30 mouse cellular contexts compared by ENCODE assay signal in the genomic region with DNA sequence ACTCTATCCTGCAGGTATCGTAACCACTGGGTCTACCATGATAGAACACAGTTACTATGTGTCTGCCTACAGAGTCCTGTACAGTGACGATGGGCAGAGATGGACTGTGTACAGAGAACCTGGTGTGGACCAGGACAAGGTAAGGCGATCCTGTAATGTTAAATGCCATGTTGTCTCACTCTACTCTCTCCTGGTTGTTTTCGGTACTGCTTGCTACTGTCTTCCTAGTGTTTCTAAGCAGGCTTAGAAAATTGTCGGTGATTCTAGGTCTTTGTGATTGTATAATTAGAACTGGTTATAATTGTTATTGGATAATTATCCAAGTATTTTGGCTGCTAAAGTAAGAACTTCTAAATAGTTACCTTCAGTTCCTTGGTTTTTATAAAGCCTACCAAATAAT. TPM values are rescaled to one million over a fixed set of nuclear protein-coding genes. Genes with fewer than 3 reads are reported as not detected.
DNase-seq lines count a peak whose midpoint lies in the region; ATAC-seq and TF ChIP-seq lines count a peak whose summit lies in the region.
"Had no signal": no experiment of that assay in that cellular context is flagged by ENCODE, and none has a peak within 500 bp of the region (broad histone marks: within the 10 kb centered on the region; RNA-seq: fewer than 3 reads in every experiment).

No protein-coding gene starts in this region.

- H3K9ac ChIP-seq in forebrain, postnatal 0 days = no peak overlapping the region
- no peak overlapping the region for H3K9ac ChIP-seq in forebrain, embryonic 13.5 days
- no peak overlapping the region for H3K9ac ChIP-seq in heart, embryonic 13.5 days
- H3K9ac ChIP-seq in CH12.LX (ENCODE audit: insufficient read depth, low read depth) = no peak overlapping the region
- H3K9ac ChIP-seq: heart, embryonic 15.5 days; hindbrain, embryonic 15.5 days; limb, embryonic 12.5 days; liver, embryonic 15.5 days; lung, embryonic 15.5 days; neural tube, embryonic 12.5 days had no signal

- H3K27me3 ChIP-seq in forebrain, postnatal 0 days (ENCODE audit: insufficient read depth, low read length) = no peaks in the 10 kb centered on the region
- no peaks in the 10 kb centered on the region for H3K27me3 ChIP-seq in forebrain, embryonic 13.5 days
- H3K27me3 ChIP-seq in heart, embryonic 13.5 days (replicated peaks) = no peaks in the 10 kb centered on the region
- H3K27me3 ChIP-seq in CH12.LX (replicated peaks) = no peaks in the 10 kb centered on the region
- H3K27me3 ChIP-seq: heart, embryonic 15.5 days; hindbrain, embryonic 15.5 days; limb, embryonic 12.5 days; liver, embryonic 15.5 days; lung, embryonic 15.5 days; neural tube, embryonic 12.5 days had no signal

- WGBS in forebrain, postnatal 0 days = 96% methylated on average over 5 of the region's 5 CpGs
- WGBS in forebrain, embryonic 13.5 days = 89% methylated on average over 5 of the region's 5 CpGs
- 87% methylated on average over 5 of the region's 5 CpGs for WGBS in heart, embryonic 13.5 days

- H3K27ac ChIP-seq in forebrain, postnatal 0 days (ENCODE audit: low read depth, low read length) = no peak overlapping the region
- no peak overlapping the region for H3K27ac ChIP-seq in forebrain, embryonic 13.5 days
- 0 out of 2 replicates have a peak overlapping the region, but pooled peaks have one; percentile 56 for H3K27ac ChIP-seq in heart, embryonic 13.5 days (replicated peaks)
- no peak overlapping the region for H3K27ac ChIP-seq in left cerebral cortex, adult 2 months
- no peak overlapping the region for H3K27ac ChIP-seq in CH12.LX (ENCODE audit: insufficient read depth, low read depth)
- H3K27ac ChIP-seq: heart, embryonic 15.5 days; hindbrain, embryonic 15.5 days; limb, embryonic 12.5 days; liver, embryonic 15.5 days; lung, embryonic 15.5 days; midbrain, embryonic 10.5 days; neural tube, embryonic 12.5 days had no signal

- DNase-seq in forebrain, postnatal 0 days = no peak
- no peak for DNase-seq in heart, adult 11 months
- no peak for DNase-seq in left cerebral cortex, adult 2 months (ENCODE audit: extremely low spot score in 1 of 2, low spot score in 2 of 2)
- no peak for DNase-seq in left cerebral cortex, adult 8-10 months (ENCODE audit: low spot score in 2 of 2)
- DNase-seq in CH12.LX (ENCODE audit: extremely low read depth) = no peak
- no peak for DNase-seq in frontal cortex, postnatal 10 days (ENCODE audit: low spot score in 2 of 2)
- DNase-seq: adrenal gland, postnatal 14 days; cerebellum, adult 11 months; cerebellum, adult 9-10 months; cerebellum, postnatal 36 days; gastrocnemius, postnatal 10 days; kidney, adult 2 months; kidney, postnatal 4 days; right cerebral cortex, adult 18-20 months; right cerebral cortex, postnatal 4 days; thymus, adult 2 months; thymus, postnatal 36 days had no signal

- no peak for TF ChIP-seq POLR2A in CH12.LX (IDR thresholded peaks at IDR 0.05; ENCODE audit: low read depth, low read length)

- TF ChIP-seq CTCF in forebrain, postnatal 0 days (IDR thresholded peaks at IDR 0.05; ENCODE audit: low read depth) = peak; percentile 13; the same call in 1 of the 2 replicates
- TF ChIP-seq CTCF in left cerebral cortex, adult 2 months (IDR thresholded peaks at IDR 0.05) = peak; percentile 56
- no peak for TF ChIP-seq CTCF in CH12.LX (conservative IDR thresholded peaks at IDR 0.05 in 1 of 2, IDR thresholded peaks at IDR 0.05 in 1 of 2; ENCODE audit: low read depth in 2 of 2, low read length in 2 of 2)

- dilution Hi-C loops in CH12.LX (cut with MboI; ENCODE audit: extremely low pct_ligation_motif_present, extremely low pct_unique_long_range_greater_than_20kb, low sequenced_read_pairs) = no loop called here

- in situ Hi-C loops in CH12.LX (cut with MboI; ENCODE audit: low pct_ligation_motif_present, low pct_unique_long_range_greater_than_20kb, low sequenced_read_pairs) = loop anchor here (5.0 to 10.0 kb wide), 2 partner anchors 211 to 953 kb away; a partner anchor contains a TSS

- ATAC-seq in forebrain, postnatal 0 days = 0 out of 2 replicates have a peak, but pooled peaks have one; percentile 25
- ATAC-seq in forebrain, embryonic 13.5 days = no peak
- ATAC-seq in heart, embryonic 13.5 days (ENCODE audit: extremely low read depth, insufficient number of reproducible peaks, low FRiP score, low TSS enrichment) = no peak
- ATAC-seq: forebrain, embryonic 14.5 days; midbrain, embryonic 16.5 days had no signal

- no peaks in the 10 kb centered on the region for H3K79me2 ChIP-seq in CH12.LX (replicated peaks; ENCODE audit: control insufficient read depth, extremely low read depth, insufficient read depth, poor library complexity, severe bottlenecking)

- H3K4me3 ChIP-seq in forebrain, postnatal 0 days (ENCODE audit: low read depth, low read length) = no peak overlapping the region
- H3K4me3 ChIP-seq in forebrain, embryonic 13.5 days = no peak overlapping the region
- H3K4me3 ChIP-seq in heart, embryonic 13.5 days = no peak overlapping the region
- no peak overlapping the region for H3K4me3 ChIP-seq in left cerebral cortex, adult 2 months
- H3K4me3 ChIP-seq in CH12.LX (replicated peaks in 1 of 3; ENCODE audit: low read depth in 2 of 3, low read length in 2 of 3, poor library complexity in 1 of 3) = no peak overlapping the region
- H3K4me3 ChIP-seq: heart, embryonic 15.5 days; hindbrain, embryonic 15.5 days; limb, embryonic 12.5 days; liver, embryonic 15.5 days; lung, embryonic 15.5 days; midbrain, embryonic 10.5 days; myocyte; neural tube, embryonic 12.5 days had no signal

- TF ChIP-seq EP300 in CH12.LX (IDR thresholded peaks at IDR 0.05; ENCODE audit: low read length) = no peak

- TF ChIP-seq RAD21 in CH12.LX (IDR thresholded peaks at IDR 0.05; ENCODE audit: low read depth, low read length) = no peak

- H3K4me1 ChIP-seq in forebrain, postnatal 0 days (ENCODE audit: insufficient read depth) = no peaks in the 10 kb centered on the region
- H3K4me1 ChIP-seq in forebrain, embryonic 13.5 days = no peaks in the 10 kb centered on the region
- peaks cover 26% of the 10 kb centered on the region for H3K4me1 ChIP-seq in heart, embryonic 13.5 days
- peaks cover 0 to 11% of the 10 kb centered on the region in 2 experiments; a peak in 2 of 4 replicates for H3K4me1 ChIP-seq in CH12.LX (ENCODE audit: control insufficient read depth in 1 of 2, insufficient read depth in 2 of 2)
- H3K4me1 ChIP-seq: hindbrain, embryonic 15.5 days; midbrain, embryonic 10.5 days; neural tube, embryonic 12.5 days had no signal

- intact Hi-C loops in left cerebral cortex, adult 2 months (cut with DNase I) = loop anchor here (1.0 to 5.0 kb wide), 3 partner anchors 152 to 951 kb away; no protein-coding TSS in a partner anchor

- H3K36me3 ChIP-seq in forebrain, postnatal 0 days (ENCODE audit: insufficient read depth) = peaks cover 18% of the 10 kb centered on the region
- H3K36me3 ChIP-seq in forebrain, embryonic 13.5 days (ENCODE audit: poor library complexity, severe bottlenecking) = peaks cover 28% of the 10 kb centered on the region; the same call in 1 of the 2 replicates
- peaks cover 58% of the 10 kb centered on the region for H3K36me3 ChIP-seq in heart, embryonic 13.5 days
- peaks cover 0 to 8% of the 10 kb centered on the region in 2 experiments for H3K36me3 ChIP-seq in CH12.LX (replicated peaks in 1 of 2; ENCODE audit: control insufficient read depth in 1 of 2, insufficient read depth in 1 of 2, low read length in 1 of 2)
- H3K36me3 ChIP-seq: liver, embryonic 15.5 days had no signal

- no peak overlapping the region for H3K4me2 ChIP-seq in forebrain, postnatal 0 days (ENCODE audit: low read depth)
- no peak overlapping the region for H3K4me2 ChIP-seq in forebrain, embryonic 13.5 days
- no peak overlapping the region for H3K4me2 ChIP-seq in heart, embryonic 13.5 days
- no peak overlapping the region for H3K4me2 ChIP-seq in CH12.LX (ENCODE audit: insufficient read depth, low read depth, poor library complexity, severe bottlenecking)
- H3K4me2 ChIP-seq: heart, embryonic 15.5 days; hindbrain, embryonic 15.5 days; limb, embryonic 12.5 days; liver, embryonic 15.5 days; lung, embryonic 15.5 days; neural tube, embryonic 12.5 days had no signal

- no peaks in the 10 kb centered on the region for H3K9me3 ChIP-seq in forebrain, postnatal 0 days (ENCODE audit: low read length)
- no peaks in the 10 kb centered on the region for H3K9me3 ChIP-seq in forebrain, embryonic 13.5 days (replicated peaks)
- H3K9me3 ChIP-seq in heart, embryonic 13.5 days = no peaks in the 10 kb centered on the region
- H3K9me3 ChIP-seq in CH12.LX (replicated peaks; ENCODE audit: low read length) = no peaks in the 10 kb centered on the region
- H3K9me3 ChIP-seq: G1E; heart, embryonic 15.5 days; hindbrain, embryonic 15.5 days; limb, embryonic 12.5 days; liver, embryonic 15.5 days; lung, embryonic 15.5 days; midbrain, embryonic 10.5 days; neural tube, embryonic 12.5 days had no signal

TF ChIP-seq in CH12.LX, 34 proteins besides CTCF, POLR2A, EP300 and RAD21:
- TF ChIP-seq SMC3 (IDR thresholded peaks at IDR 0.05; ENCODE audit: low read depth, low read length) = peak; percentile 13; the same call in 1 of the 2 replicates
- no peak for TF ChIP-seq CHD2 (IDR thresholded peaks at IDR 0.05; ENCODE audit: low read length)

RNA-seq across cellular contexts. Expression of a gene that starts 43.4 kb away (rescaled TPM):
- 21.0 and 24.7 TPM in 2 replicates for total RNA-seq in forebrain, postnatal 0 days (2014; rRNA removed)
- 1.8 and 3.0 TPM in 2 replicates for polyA plus RNA-seq in forebrain, postnatal 0 days (2015; fragmentation: Nextera tagmentation; extraction: Ambion mirVana)
- polyA plus RNA-seq in forebrain, embryonic 13.5 days (2015; fragmentation: Nextera tagmentation; extraction: Ambion mirVana) = 5.4 and 6.1 TPM in 2 replicates
- polyA plus RNA-seq in heart, embryonic 13.5 days (2015; fragmentation: Nextera tagmentation; extraction: Ambion mirVana) = 8.0 and 8.5 TPM in 2 replicates
- 10 to 100 TPM; 26.0 to 26.5 TPM for total RNA-seq in left cerebral cortex, adult 2 months (2021)
- total RNA-seq in left cerebral cortex, adult 8-10 months (2022) = 10 to 100 TPM; 19.5 to 22.0 (median 21.1) TPM
- 3.3 and 3.4 TPM in 2 replicates for total RNA-seq in CH12.LX (2012; rRNA removed)
- 3.7 and 4.1 TPM in 2 replicates for total RNA-seq in CH12.LX (2014; rRNA removed)
- 1.9 and 2.2 TPM in 2 replicates for polyA plus RNA-seq in CH12.LX (2012; ENCODE audit: insufficient read length, low read depth)

Comparison
In these comparisons a context has a peak if more than half of its experiments do, and no peak if none do; other contexts are left out.
1. CTCF ChIP-seq: peak in forebrain, postnatal 0 days (single experiment) and left cerebral cortex, adult 2 months (single experiment); none in CH12.LX (0 of 2).